Mouse (Mus musculus): ENCODE measurements around the gene Phtf1. TPM values are rescaled to one million over a fixed set of nuclear protein-coding genes. Genes with fewer than 3 reads are reported as not detected.

Gene Phtf1
- polyA plus RNA-seq, 1 experiment from 2014 or later, result 27.5 TPM

DNA sequence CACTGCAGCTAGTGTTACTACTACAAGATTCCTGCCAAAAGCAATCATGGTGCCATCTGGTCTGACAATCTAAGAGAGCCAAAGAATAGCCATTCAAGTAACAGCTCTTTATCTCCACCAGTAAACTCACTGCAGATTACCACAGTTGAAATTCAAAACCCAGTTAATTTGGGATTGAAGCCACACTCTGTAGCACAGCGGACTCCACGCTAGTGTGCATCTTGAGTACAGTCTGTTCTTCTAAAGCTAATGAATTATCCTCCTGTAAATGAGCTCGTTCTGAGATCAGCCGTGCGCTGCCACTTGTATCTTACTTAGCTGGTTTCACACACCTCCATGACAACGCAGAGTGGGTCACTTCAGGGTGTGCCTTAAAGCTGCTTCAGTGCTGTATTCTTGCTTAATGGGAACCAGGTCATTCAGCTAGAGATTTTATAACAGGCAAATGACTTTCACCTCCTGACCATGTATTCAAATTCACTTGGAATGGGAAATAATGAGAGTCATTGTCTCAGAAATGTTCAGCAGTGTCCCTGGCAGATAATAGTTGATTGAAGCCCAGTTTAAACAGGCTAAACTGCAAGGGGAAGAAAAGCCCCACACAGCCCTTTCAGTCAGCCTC lies 91.2 kb downstream of the Phtf1 start:
- ATAC-seq (replicated peaks; ENCODE audit: low FRiP score, low TSS enrichment, low read depth) (no peak), DNase-seq (ENCODE audit: low spot score) (no peak)
- no peak overlapping the region for H3K4me3 ChIP-seq (ENCODE audit: low read depth, low read length)
- H3K9me3 ChIP-seq (ENCODE audit: control insufficient read depth, low read length), result no peaks in the 10 kb centered on the region
- no peak overlapping the region for H3K4me2 ChIP-seq (ENCODE audit: low read length)
- H3K27me3 ChIP-seq (replicated peaks; ENCODE audit: control insufficient read depth, insufficient read depth, low read length), result no peaks in the 10 kb centered on the region
- no peaks in the 10 kb centered on the region for H3K4me1 ChIP-seq (replicated peaks; ENCODE audit: control insufficient read depth, insufficient read depth, low read length)
- WGBS, result 75% methylated on average over 6 of the region's 6 CpGs
- peaks cover 9% of the 10 kb centered on the region for H3K36me3 ChIP-seq (ENCODE audit: control insufficient read depth, insufficient read depth, low read length)
- H3K27ac ChIP-seq (ENCODE audit: low read depth), result no peak overlapping the region
- no peak overlapping the region for H3K9ac ChIP-seq (ENCODE audit: low read length)

DNA sequence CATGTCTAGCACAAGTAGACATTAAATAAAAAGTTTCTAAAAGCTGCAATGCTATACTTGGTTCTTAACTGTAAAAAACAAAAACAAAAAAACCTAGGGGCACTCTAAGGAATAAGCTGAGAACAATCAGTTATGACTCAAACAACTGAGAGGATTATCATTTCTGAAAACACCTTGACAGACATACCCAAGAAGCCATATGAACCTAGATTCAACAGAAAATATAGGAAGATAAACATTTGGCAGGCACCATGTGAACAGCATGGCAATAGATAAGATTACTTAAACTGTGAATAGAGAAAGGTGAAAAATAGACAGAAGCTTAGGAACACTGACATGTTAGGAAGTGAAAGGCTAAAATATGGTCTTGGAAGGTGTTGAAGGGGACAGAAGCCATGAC lies 101.5 kb downstream of the Phtf1 start:
- DNase-seq (ENCODE audit: low spot score) (no peak), ATAC-seq (replicated peaks; ENCODE audit: low FRiP score, low TSS enrichment, low read depth) (no peak)
- Histone ChIP-seq H3K9me3 (ENCODE audit: control insufficient read depth, low read length) (no peaks in the 10 kb centered on the region), H3K27ac (ENCODE audit: low read depth) (no peak overlapping the region), H3K4me3 (ENCODE audit: low read depth, low read length) (no peak overlapping the region), H3K4me2 (ENCODE audit: low read length) (no peak overlapping the region), H3K36me3 (ENCODE audit: control insufficient read depth, insufficient read depth, low read length) (no peaks in the 10 kb centered on the region), H3K4me1 (replicated peaks; ENCODE audit: control insufficient read depth, insufficient read depth, low read length) (no peaks in the 10 kb centered on the region), H3K9ac (ENCODE audit: low read length) (no peak overlapping the region), H3K27me3 (replicated peaks; ENCODE audit: control insufficient read depth, insufficient read depth, low read length) (no peaks in the 10 kb centered on the region)

Other genes starting within 250 kb of the Phtf1 start
- 66.6 and 79.3 TPM in 2 replicates for gene Olfml3, start 230.1 kb upstream of the Phtf1 start, polyA plus RNA-seq (2014; fragmentation: Nextera tagmentation; extraction: Ambion mirVana)
- not detected in 2 replicates for gene Gm10964, start 228.7 kb upstream of the Phtf1 start, polyA plus RNA-seq (2014; fragmentation: Nextera tagmentation; extraction: Ambion mirVana)
- 14.4 and 15.8 TPM in 2 replicates for gene Hipk1, start 176.5 kb upstream of the Phtf1 start, polyA plus RNA-seq (2014; fragmentation: Nextera tagmentation; extraction: Ambion mirVana)
- 23.9 and 34.2 TPM in 2 replicates for gene Dclre1b, start 158.7 kb upstream of the Phtf1 start, polyA plus RNA-seq (2014; fragmentation: Nextera tagmentation; extraction: Ambion mirVana)
- 19.9 and 21.4 TPM in 2 replicates for gene Ap4b1, start 158.6 kb upstream of the Phtf1 start, polyA plus RNA-seq (2014; fragmentation: Nextera tagmentation; extraction: Ambion mirVana)
- 0.44 and 0.55 TPM in 2 replicates for gene Gm43064, start 158.5 kb upstream of the Phtf1 start, polyA plus RNA-seq (2014; fragmentation: Nextera tagmentation; extraction: Ambion mirVana)
- gene Bcl2l15, start 135.5 kb upstream of the Phtf1 start, polyA plus RNA-seq (2014; fragmentation: Nextera tagmentation; extraction: Ambion mirVana), result 0.13 and 0.38 TPM in 2 replicates
- 0.72 and 0.81 TPM in 2 replicates for gene Ptpn22, start 108.3 kb upstream of the Phtf1 start, polyA plus RNA-seq (2014; fragmentation: Nextera tagmentation; extraction: Ambion mirVana)
- 11.9 and 12.4 TPM in 2 replicates for gene Rsbn1, start 54.0 kb upstream of the Phtf1 start, polyA plus RNA-seq (2014; fragmentation: Nextera tagmentation; extraction: Ambion mirVana)

All from intestine, embryonic 14.5 days (tissue).